In the genomic region with DNA sequence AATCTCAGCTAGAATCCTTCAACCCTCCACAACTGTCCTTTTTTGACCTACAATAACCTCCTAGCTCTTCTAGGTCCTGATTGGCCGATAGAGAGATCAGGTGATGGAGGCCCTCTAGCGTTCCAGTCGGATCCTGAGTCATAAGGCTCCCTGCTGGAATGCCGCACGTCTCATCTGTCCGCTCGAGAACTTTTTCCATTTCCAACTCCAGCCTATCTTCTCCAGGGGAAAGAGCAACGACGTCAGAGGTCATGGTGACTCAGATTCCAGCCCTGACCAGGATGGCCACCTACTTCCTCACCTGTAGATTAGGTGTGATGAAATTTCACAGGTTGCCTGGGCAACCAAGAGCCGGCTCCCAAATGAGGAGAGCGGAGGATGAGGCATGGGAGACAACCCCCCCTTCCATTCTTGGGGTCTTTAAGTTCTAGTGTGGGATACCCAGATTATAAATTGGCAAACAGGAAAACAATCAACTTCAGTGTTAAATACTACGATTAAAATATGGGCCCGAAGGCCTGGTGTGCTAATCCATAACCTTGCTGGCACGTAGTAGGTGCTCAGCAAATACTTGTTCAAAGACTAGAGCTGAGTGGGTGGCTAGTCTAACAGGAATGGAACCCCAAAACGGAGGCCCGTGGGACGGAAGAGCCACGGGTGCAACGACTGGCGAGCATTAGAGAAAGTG, we compare ENCODE assay signal across 8 mouse cellular contexts. TPM values are rescaled to one million over a fixed set of nuclear protein-coding genes. Genes with fewer than 3 reads are reported as not detected.
DNase-seq lines count a peak whose midpoint lies in the region; ATAC-seq and TF ChIP-seq lines count a peak whose summit lies in the region.

No protein-coding gene starts in this region.

- peak; percentile 96 for TF ChIP-seq POLR2A in heart, adult 2 months (IDR thresholded peaks at IDR 0.05; ENCODE audit: insufficient read depth, low read depth, low read length)

- no peak for ATAC-seq in liver, embryonic 14.5 days (ENCODE audit: insufficient read depth)

- TF ChIP-seq CTCF in heart, adult 2 months (IDR thresholded peaks at IDR 0.05): peak; percentile 56
- 0 out of 2 replicates have a peak, but pooled peaks have one; percentile 15 for TF ChIP-seq CTCF in liver, embryonic 14.5 days (IDR thresholded peaks at IDR 0.05; ENCODE audit: low read depth)

- H3K27ac ChIP-seq in heart, adult 2 months: peak overlapping the region; percentile 88
- peak overlapping the region; percentile 66 for H3K27ac ChIP-seq in liver, embryonic 14.5 days

- H3K79me2 ChIP-seq in heart, adult 2 months (replicated peaks; ENCODE audit: control insufficient read depth, insufficient read depth, low read length): no peaks in the 10 kb centered on the region

- peak overlapping the region; percentile 74 for H3K4me3 ChIP-seq in heart, adult 2 months
- H3K4me3 ChIP-seq in liver, embryonic 14.5 days (ENCODE audit: insufficient read depth in 1 of 2, low read depth in 2 of 2, low read length in 2 of 2): peak overlapping the region; percentile 64 to 84

- H3K4me1 ChIP-seq in heart, adult 2 months (ENCODE audit: control insufficient read depth, insufficient read depth, low read length): no peaks in the 10 kb centered on the region; the same call in 1 of the 2 replicates
- H3K4me1 ChIP-seq in liver, embryonic 14.5 days (replicated peaks; ENCODE audit: control insufficient read depth in 2 of 2, insufficient read depth in 2 of 2, low read length in 1 of 2): peaks cover 0 to 13% of the 10 kb centered on the region in 2 experiments; a peak in 3 of 4 replicates

- intact Hi-C loops in heart, adult 2 months (cut with DNase I): loop anchor here (5.0 kb wide), 1 partner anchor 50 kb away; no protein-coding TSS in a partner anchor

- H3K36me3 ChIP-seq in heart, adult 2 months (ENCODE audit: control insufficient read depth, insufficient read depth, low read length): no peaks in the 10 kb centered on the region
- no peaks in the 10 kb centered on the region for H3K36me3 ChIP-seq in liver, embryonic 14.5 days (replicated peaks; ENCODE audit: control insufficient read depth, insufficient read depth, low read depth)

- peak; percentile 64 to 71 for DNase-seq in urinary bladder, adult 18-20 months (ENCODE audit: low spot score in 2 of 2)
- no peak for DNase-seq in urinary bladder, postnatal 10 days (ENCODE audit: low spot score)
- DNase-seq in embryo, embryonic 9.5 days (ENCODE audit: extremely low spot score): peak; percentile 52
- peak; percentile 76 to 83 for DNase-seq in heart, adult 2 months
- DNase-seq in kidney, adult 18-20 months: peak; percentile 81
- peak; percentile 22 to 48 (median 35) for DNase-seq in liver, embryonic 14.5 days (ENCODE audit: low read depth in 3 of 3, low spot score in 3 of 3)
- DNase-seq in neural tube, embryonic 10.5 days (ENCODE audit: extremely low spot score, low spot score): peak; percentile 39
- peak; percentile 20 for DNase-seq in thymus, postnatal 0 days (ENCODE audit: low spot score)

- H3K27me3 ChIP-seq in heart, adult 2 months (ENCODE audit: control insufficient read depth, insufficient read depth, low read length): no peaks in the 10 kb centered on the region
- no peaks in the 10 kb centered on the region for H3K27me3 ChIP-seq in liver, embryonic 14.5 days (ENCODE audit: control insufficient read depth, insufficient read depth, low read length)

- H3K9me3 ChIP-seq in liver, embryonic 14.5 days (ENCODE audit: control insufficient read depth, low read length): no peaks in the 10 kb centered on the region

- 4% methylated on average over 20 of the region's 20 CpGs for WGBS in heart, adult 2 months
- WGBS in liver, embryonic 14.5 days (ENCODE audit: insufficient replicate concordance): 14% methylated on average over 20 of the region's 20 CpGs

- peak overlapping the region; percentile 96 for H3K4me2 ChIP-seq in liver, embryonic 14.5 days (ENCODE audit: low read depth)

- peak; percentile 76; the same call in 1 of the 2 replicates for TF ChIP-seq EP300 in heart, adult 2 months (IDR thresholded peaks at IDR 0.05; ENCODE audit: insufficient read depth, low read depth, low read length)
- TF ChIP-seq EP300 in liver, embryonic 14.5 days (IDR thresholded peaks at IDR 0.05; ENCODE audit: low read depth): no peak

- H3K9ac ChIP-seq in heart, adult 2 months (ENCODE audit: low read depth, low read length): peak overlapping the region; percentile 89
- H3K9ac ChIP-seq in liver, embryonic 14.5 days (replicated peaks): peak overlapping the region; percentile 83

RNA-seq across cellular contexts. Expression of a gene that starts 0.4 kb away (rescaled TPM):
- total RNA-seq in heart, adult 2 months (2021): 10 to 100 TPM in 1 of 2 experiments, 1 to 10 TPM in 1; 9.2 to 11.7 TPM
- 8.4 and 12.2 TPM in 2 replicates for polyA plus RNA-seq in heart, adult 2 months (2012; rRNA removed)
- polyA plus RNA-seq in liver, embryonic 14.5 days (2012; rRNA removed): 2.1 TPM in 2 replicates
- polyA plus RNA-seq in liver, embryonic 14.5 days (2014; fragmentation: Nextera tagmentation; extraction: Ambion mirVana): 1.2 and 2.7 TPM in 2 replicates
- polyA plus RNA-seq in thymus, postnatal 0 days (2015; fragmentation: Nextera tagmentation; extraction: Ambion mirVana): 10.7 and 11.4 TPM in 2 replicates

RNA-seq across cellular contexts. Expression of a gene that starts 5.4 kb away (rescaled TPM):
- total RNA-seq in heart, adult 2 months (2021): not detected
- polyA plus RNA-seq in heart, adult 2 months (2012; rRNA removed): 2.0 TPM in 1 of 2 replicates, not detected in the other
- polyA plus RNA-seq in liver, embryonic 14.5 days (2012; rRNA removed): 0.13 and 0.21 TPM in 2 replicates
- polyA plus RNA-seq in liver, embryonic 14.5 days (2014; fragmentation: Nextera tagmentation; extraction: Ambion mirVana): 0.18 and 0.25 TPM in 2 replicates
- polyA plus RNA-seq in thymus, postnatal 0 days (2015; fragmentation: Nextera tagmentation; extraction: Ambion mirVana): 0.61 and 1.1 TPM in 2 replicates

RNA-seq across cellular contexts. Expression of a gene that starts 58.5 kb away (rescaled TPM):
- 10 to 100 TPM; 10.4 to 11.7 TPM for total RNA-seq in heart, adult 2 months (2021)
- 6.1 and 8.8 TPM in 2 replicates for polyA plus RNA-seq in heart, adult 2 months (2012; rRNA removed)
- polyA plus RNA-seq in liver, embryonic 14.5 days (2012; rRNA removed): 1.1 and 1.5 TPM in 2 replicates
- 0.75 and 0.94 TPM in 2 replicates for polyA plus RNA-seq in liver, embryonic 14.5 days (2014; fragmentation: Nextera tagmentation; extraction: Ambion mirVana)
- 3.9 and 4.4 TPM in 2 replicates for polyA plus RNA-seq in thymus, postnatal 0 days (2015; fragmentation: Nextera tagmentation; extraction: Ambion mirVana)
